In the genomic region with DNA sequence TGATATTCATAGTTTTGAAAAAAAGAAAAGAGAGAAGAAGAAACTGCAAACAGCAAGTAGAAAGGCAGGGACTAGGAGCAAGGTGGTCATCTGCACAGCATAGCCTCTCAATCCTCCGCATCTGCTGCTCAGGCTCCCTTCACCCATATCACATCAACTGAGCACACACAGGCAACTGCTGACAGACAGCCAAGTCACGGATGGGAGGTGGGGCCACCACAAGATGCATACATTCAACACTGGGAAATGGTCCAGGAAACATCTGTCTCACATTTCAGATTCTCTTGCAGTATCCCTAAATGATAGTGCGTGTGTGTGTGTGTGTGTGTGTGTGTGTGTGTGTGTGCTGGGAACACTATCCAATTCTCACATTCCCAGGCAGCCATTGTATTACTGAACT, we compare ENCODE assay signal across 8 mouse cellular contexts.
A peak's percentile ranks its signal among the peaks of the same experiment; 100 is the strongest.
DNase-seq lines count a peak whose midpoint lies in the region; ATAC-seq and TF ChIP-seq lines count a peak whose summit lies in the region.
"Had no signal": no experiment of that assay in that cellular context is flagged by ENCODE, and none has a peak within 500 bp of the region (broad histone marks: within the 10 kb centered on the region; RNA-seq: fewer than 3 reads in every experiment).

No protein-coding gene starts in this region.

- H3K4me2 ChIP-seq in hindbrain, embryonic 13.5 days = no peak overlapping the region
- H3K4me2 ChIP-seq in myocyte (ENCODE audit: low read depth) = peak overlapping the region; percentile 66

- ATAC-seq in hindbrain, embryonic 13.5 days (ENCODE audit: low FRiP score) = 0 out of 2 replicates have a peak, but pooled peaks have one; percentile 19
- ATAC-seq: Patski had no signal

- peak overlapping the region; percentile 38; the same call in 1 of the 2 replicates for H3K4me3 ChIP-seq in embryonic facial prominence, embryonic 10.5 days
- H3K4me3 ChIP-seq in hindbrain, embryonic 13.5 days = no peak overlapping the region
- no peak overlapping the region for H3K4me3 ChIP-seq in myocyte

- WGBS in embryonic facial prominence, embryonic 10.5 days = 34% methylated on average over 3 of the region's 3 CpGs
- 31% methylated on average over 3 of the region's 3 CpGs for WGBS in hindbrain, embryonic 13.5 days

- H3K9ac ChIP-seq in hindbrain, embryonic 13.5 days = peak overlapping the region; percentile 43; the same call in 1 of the 2 replicates

- TF ChIP-seq POLR2A in myocyte (IDR thresholded peaks at IDR 0.05; ENCODE audit: insufficient read length, low read depth) = no peak

- H3K4me1 ChIP-seq in embryonic facial prominence, embryonic 10.5 days = peaks cover 74% of the 10 kb centered on the region
- peaks cover 79% of the 10 kb centered on the region for H3K4me1 ChIP-seq in hindbrain, embryonic 13.5 days (replicated peaks)

- no peaks in the 10 kb centered on the region for H3K79me2 ChIP-seq in myocyte (ENCODE audit: control insufficient read depth, insufficient read depth)

- H3K27me3 ChIP-seq in embryonic facial prominence, embryonic 10.5 days (replicated peaks; ENCODE audit: low read depth, poor library complexity, severe bottlenecking) = no peaks in the 10 kb centered on the region
- no peaks in the 10 kb centered on the region for H3K27me3 ChIP-seq in hindbrain, embryonic 13.5 days
- H3K27me3 ChIP-seq in myocyte (ENCODE audit: control insufficient read depth, insufficient read depth, insufficient read length) = no peaks in the 10 kb centered on the region
- H3K27me3 ChIP-seq: Patski had no signal

- peak overlapping the region; percentile 92 for H3K27ac ChIP-seq in embryonic facial prominence, embryonic 10.5 days (replicated peaks)
- peak overlapping the region; percentile 92 for H3K27ac ChIP-seq in hindbrain, embryonic 13.5 days

- H3ac ChIP-seq in myocyte (ENCODE audit: control insufficient read depth, insufficient read length) = no peak overlapping the region

- peaks cover 28% of the 10 kb centered on the region for H3K36me3 ChIP-seq in embryonic facial prominence, embryonic 10.5 days (replicated peaks)
- H3K36me3 ChIP-seq in hindbrain, embryonic 13.5 days = peaks cover 12% of the 10 kb centered on the region
- peaks cover 28% of the 10 kb centered on the region for H3K36me3 ChIP-seq in myocyte (ENCODE audit: control insufficient read depth, insufficient read depth)

- H3K9me3 ChIP-seq in embryonic facial prominence, embryonic 10.5 days = no peaks in the 10 kb centered on the region
- no peaks in the 10 kb centered on the region for H3K9me3 ChIP-seq in hindbrain, embryonic 13.5 days

- peak; percentile 44 to 75 for DNase-seq in left cerebral cortex, postnatal 14 days (ENCODE audit: low spot score in 2 of 2)
- DNase-seq in left cerebral cortex, postnatal 36 days (ENCODE audit: low spot score in 2 of 2) = no peak
- DNase-seq in embryonic facial prominence, embryonic 10.5 days (ENCODE audit: low spot score) = peak; percentile 59
- no peak for DNase-seq in gastrocnemius, adult 18-20 months (ENCODE audit: low spot score)
- no peak for DNase-seq in c-Kit-positive CD71-positive TER-119-positive erythroid progenitor cells, embryonic 14.5 days (ENCODE audit: low spot score)

- intact Hi-C loops in left cerebral cortex, postnatal 14 days (cut with DNase I) = no loop called here
- intact Hi-C loops in left cerebral cortex, postnatal 36 days (cut with DNase I) = no loop called here

TF ChIP-seq in myocyte, 11 proteins besides CTCF, POLR2A, EP300 and RAD21:
- TF ChIP-seq TCF12 (IDR thresholded peaks at IDR 0.05; ENCODE audit: insufficient read depth, poor library complexity, severe bottlenecking) (no peak), POLR2AphosphoS2 (IDR thresholded peaks at IDR 0.05; ENCODE audit: insufficient read length, low read depth) (no peak), MYOD1 (IDR thresholded peaks at IDR 0.05; ENCODE audit: control insufficient read depth in 1 of 3, insufficient read length in 2 of 3, low read depth in 2 of 3) (peak in 1 of 3 experiments; percentile 5), USF1 (IDR thresholded peaks at IDR 0.05; ENCODE audit: low read depth) (no peak)

Comparison
In these comparisons a context has a peak if more than half of its experiments do, and no peak if none do; other contexts are left out.
1. DNase-seq: peak in left cerebral cortex, postnatal 14 days (2 of 2) and embryonic facial prominence, embryonic 10.5 days (single experiment); none in left cerebral cortex, postnatal 36 days (0 of 2), gastrocnemius, adult 18-20 months (single experiment) and c-Kit-positive CD71-positive TER-119-positive erythroid progenitor cells, embryonic 14.5 days (single experiment).